Mouse (Mus musculus): ENCODE measurements around the gene Gm26661. TPM values are rescaled to one million over a fixed set of nuclear protein-coding genes. Genes with fewer than 3 reads are reported as not detected.
A peak's percentile ranks its signal among the peaks of the same experiment; 100 is the strongest.

Gene Gm26661
- polyA plus RNA-seq, 1 experiment from 2014 or later: not detected

DNA sequence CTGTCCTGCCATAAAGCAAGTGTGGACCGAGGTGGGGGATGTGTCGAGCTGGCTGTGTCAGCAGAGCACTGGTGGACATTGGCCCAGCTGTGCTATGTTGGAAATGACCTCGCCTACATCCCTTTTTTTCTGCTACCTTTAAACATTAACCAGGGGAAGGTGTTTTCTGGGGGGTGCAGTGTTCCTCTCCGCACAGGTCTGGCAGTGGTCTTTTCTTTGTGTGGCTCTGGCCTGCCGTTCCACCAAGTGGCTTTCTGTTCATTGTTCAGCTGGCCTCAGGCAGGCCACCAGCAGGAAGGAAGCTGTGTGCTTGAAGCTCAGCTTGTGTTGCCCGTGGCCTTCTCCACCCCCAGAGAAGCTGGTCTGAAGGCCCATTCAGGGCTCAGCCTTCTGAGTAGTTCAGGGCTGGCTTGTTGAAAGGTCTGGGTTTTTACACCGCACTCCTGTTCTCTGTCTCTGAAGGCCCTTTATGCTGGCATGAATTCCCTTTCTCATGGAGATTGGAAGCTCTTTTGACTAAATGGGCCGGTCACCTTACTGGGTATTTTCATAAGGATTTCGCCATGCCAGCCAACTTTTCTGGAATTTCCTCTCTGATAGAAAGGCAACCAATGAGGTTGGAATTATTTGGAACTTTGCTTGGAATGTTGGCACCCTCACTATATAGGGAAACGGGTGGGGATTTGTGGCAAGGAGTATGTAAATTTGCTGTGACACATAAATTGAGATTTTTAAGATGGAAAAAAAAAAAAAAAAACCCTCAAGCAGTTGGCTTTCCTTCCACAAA is 35.0 kb downstream of the Gm26661 start:
- Histone ChIP-seq H3K27ac (ENCODE audit: low read depth, low read length) (peak overlapping the region; percentile 88), H3K36me3 (ENCODE audit: control insufficient read depth, insufficient read depth, low read length) (no peaks in the 10 kb centered on the region), H3K9ac (ENCODE audit: low read length) (peak overlapping the region; percentile 32), H3K4me1 (replicated peaks; ENCODE audit: control insufficient read depth, insufficient read depth, low read length) (peaks cover 11% of the 10 kb centered on the region), H3K4me2 (ENCODE audit: low read depth, low read length, severe bottlenecking) (peak overlapping the region; percentile 21; the same call in 1 of the 2 replicates), H3K4me3 (ENCODE audit: low read depth, low read length) (no peak overlapping the region), H3K27me3 (ENCODE audit: control insufficient read depth, insufficient read depth, low read length) (no peaks in the 10 kb centered on the region), H3K9me3 (ENCODE audit: control insufficient read depth, low read length) (no peaks in the 10 kb centered on the region)
- DNase-seq (ENCODE audit: low spot score): no peak
- 30% methylated on average over 10 of the region's 10 CpGs for WGBS
- peak; percentile 63 for ATAC-seq (replicated peaks; ENCODE audit: low FRiP score)

DNA sequence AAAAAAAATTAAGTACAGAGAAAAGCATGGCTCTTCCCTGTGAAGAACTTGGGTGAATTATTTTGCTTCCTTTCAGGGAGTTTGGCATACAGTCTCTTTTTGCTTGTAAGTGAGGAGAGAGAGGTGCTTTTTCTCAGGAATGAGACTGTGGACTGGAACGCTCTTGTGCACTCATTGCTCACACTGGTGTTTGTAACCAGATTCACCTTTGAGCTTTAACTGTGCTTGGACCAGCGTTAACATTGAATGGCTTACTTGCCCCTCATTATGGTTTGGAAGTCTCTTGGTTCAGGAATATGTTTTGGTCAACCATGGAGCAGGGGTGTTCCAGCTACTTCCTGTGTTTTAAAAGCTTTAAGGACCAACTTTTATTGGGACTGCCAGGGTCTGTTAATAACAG is 37.8 kb downstream of the Gm26661 start:
- Histone ChIP-seq H3K27me3 (ENCODE audit: control insufficient read depth, insufficient read depth, low read length) (no peaks in the 10 kb centered on the region), H3K27ac (ENCODE audit: low read depth, low read length) (no peak overlapping the region), H3K36me3 (ENCODE audit: control insufficient read depth, insufficient read depth, low read length) (no peaks in the 10 kb centered on the region), H3K4me2 (ENCODE audit: low read depth, low read length, severe bottlenecking) (no peak overlapping the region), H3K4me3 (ENCODE audit: low read depth, low read length) (no peak overlapping the region), H3K9me3 (ENCODE audit: control insufficient read depth, low read length) (no peaks in the 10 kb centered on the region), H3K4me1 (replicated peaks; ENCODE audit: control insufficient read depth, insufficient read depth, low read length) (peaks cover 8% of the 10 kb centered on the region), H3K9ac (ENCODE audit: low read length) (no peak overlapping the region)
- 90% methylated on average over 2 of the region's 2 CpGs for WGBS
- no peak for DNase-seq (ENCODE audit: low spot score)
- ATAC-seq (replicated peaks; ENCODE audit: low FRiP score): no peak

DNA sequence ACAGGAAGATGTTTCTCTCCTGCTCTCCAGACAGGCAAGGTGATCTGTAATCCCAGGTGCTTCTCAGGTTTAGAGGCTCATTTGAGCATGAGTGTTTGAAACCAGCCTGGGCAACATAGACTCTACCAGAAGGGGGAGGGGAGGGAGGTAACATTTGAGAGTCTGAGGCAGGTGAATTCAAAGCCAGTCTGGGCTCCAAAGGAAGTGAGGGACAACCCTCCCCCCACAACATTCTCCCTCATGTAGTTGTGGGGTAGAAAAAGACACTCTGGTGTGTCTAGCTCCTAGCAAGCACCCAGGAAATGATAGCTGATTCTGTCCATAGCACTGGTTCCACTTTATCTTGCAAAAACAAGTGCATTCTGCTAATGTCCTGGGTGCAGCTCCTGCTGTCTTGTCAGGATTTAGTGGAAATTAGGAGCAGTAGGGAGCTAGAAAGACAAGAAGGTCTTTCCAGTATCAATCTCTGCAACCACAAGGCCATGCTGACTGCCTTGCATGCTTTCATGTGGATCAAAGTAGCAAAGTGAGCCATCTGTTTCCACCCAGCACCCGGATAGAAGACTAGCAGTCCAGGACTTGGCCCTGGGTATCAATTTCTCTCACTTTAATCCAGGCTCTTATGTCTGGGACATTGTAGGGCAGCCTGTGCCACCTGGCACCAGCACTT is 40.5 kb downstream of the Gm26661 start:
- H3K9ac ChIP-seq (ENCODE audit: low read length): no peak overlapping the region
- H3K27me3 ChIP-seq (ENCODE audit: control insufficient read depth, insufficient read depth, low read length): no peaks in the 10 kb centered on the region
- peaks cover 1% of the 10 kb centered on the region; the same call in 1 of the 2 replicates for H3K4me1 ChIP-seq (replicated peaks; ENCODE audit: control insufficient read depth, insufficient read depth, low read length)
- no peaks in the 10 kb centered on the region for H3K36me3 ChIP-seq (ENCODE audit: control insufficient read depth, insufficient read depth, low read length)
- H3K27ac ChIP-seq (ENCODE audit: low read depth, low read length): no peak overlapping the region
- H3K4me2 ChIP-seq (ENCODE audit: low read depth, low read length, severe bottlenecking): no peak overlapping the region
- 75% methylated on average over 1 of the region's 1 CpGs for WGBS
- no peak for ATAC-seq (replicated peaks; ENCODE audit: low FRiP score)
- H3K4me3 ChIP-seq (ENCODE audit: low read depth, low read length): no peak overlapping the region
- DNase-seq (ENCODE audit: low spot score): no peak
- H3K9me3 ChIP-seq (ENCODE audit: control insufficient read depth, low read length): no peaks in the 10 kb centered on the region

DNA sequence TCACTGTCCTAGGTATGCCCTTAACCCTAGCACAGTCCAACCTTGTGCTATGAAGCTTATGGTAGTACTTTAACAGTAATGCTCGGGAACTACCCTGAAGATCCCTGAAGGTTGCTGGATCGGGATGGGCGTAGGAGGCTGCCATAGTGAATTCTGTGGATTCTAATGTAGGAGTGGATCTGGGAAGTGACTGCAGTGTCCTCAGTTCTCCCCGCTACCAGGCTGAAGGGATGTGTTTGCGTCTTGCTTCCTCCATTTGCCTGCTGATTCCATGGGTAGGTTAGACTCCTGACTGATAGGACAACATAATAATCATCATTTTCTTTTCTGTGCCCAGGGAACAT is 41.0 kb downstream of the Gm26661 start:
- 96% methylated on average over 5 of the region's 5 CpGs for WGBS
- H3K27me3 ChIP-seq (ENCODE audit: control insufficient read depth, insufficient read depth, low read length): no peaks in the 10 kb centered on the region
- ATAC-seq (replicated peaks; ENCODE audit: low FRiP score): no peak
- DNase-seq (ENCODE audit: low spot score): no peak
- H3K4me3 ChIP-seq (ENCODE audit: low read depth, low read length): no peak overlapping the region
- no peaks in the 10 kb centered on the region for H3K36me3 ChIP-seq (ENCODE audit: control insufficient read depth, insufficient read depth, low read length)
- H3K4me2 ChIP-seq (ENCODE audit: low read depth, low read length, severe bottlenecking): no peak overlapping the region
- H3K9me3 ChIP-seq (ENCODE audit: control insufficient read depth, low read length): no peaks in the 10 kb centered on the region
- 0 out of 2 replicates have a peak, but pooled peaks cover 1% of the 10 kb centered on the region for H3K4me1 ChIP-seq (replicated peaks; ENCODE audit: control insufficient read depth, insufficient read depth, low read length)
- H3K9ac ChIP-seq (ENCODE audit: low read length): no peak overlapping the region
- H3K27ac ChIP-seq (ENCODE audit: low read depth, low read length): no peak overlapping the region

DNA sequence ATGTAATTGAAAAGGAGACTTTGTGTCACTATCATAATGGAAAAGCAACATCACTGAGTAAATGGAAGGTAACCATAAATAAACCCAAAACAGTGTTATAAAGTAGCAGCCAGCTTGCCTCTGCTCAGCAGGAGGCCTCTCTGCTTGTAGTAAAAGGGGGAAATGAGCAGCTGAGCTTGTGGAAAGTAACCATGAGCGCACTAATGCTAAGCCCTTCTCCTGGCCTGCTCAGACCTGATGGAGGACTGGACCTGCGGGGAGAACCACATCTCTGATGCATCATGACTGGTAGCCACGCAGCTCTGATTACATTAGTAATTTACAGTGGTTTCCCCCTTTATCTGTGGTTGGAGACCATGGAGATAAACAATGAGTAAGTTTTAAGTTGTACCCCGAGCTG is 42.1 kb downstream of the Gm26661 start:
- 79% methylated on average over 4 of the region's 4 CpGs for WGBS
- Histone ChIP-seq H3K4me1 (replicated peaks; ENCODE audit: control insufficient read depth, insufficient read depth, low read length) (0 out of 2 replicates have a peak, but pooled peaks cover 1% of the 10 kb centered on the region), H3K9ac (ENCODE audit: low read length) (no peak overlapping the region), H3K9me3 (ENCODE audit: control insufficient read depth, low read length) (no peaks in the 10 kb centered on the region), H3K4me3 (ENCODE audit: low read depth, low read length) (no peak overlapping the region), H3K27ac (ENCODE audit: low read depth, low read length) (no peak overlapping the region), H3K36me3 (ENCODE audit: control insufficient read depth, insufficient read depth, low read length) (no peaks in the 10 kb centered on the region), H3K27me3 (ENCODE audit: control insufficient read depth, insufficient read depth, low read length) (no peaks in the 10 kb centered on the region), H3K4me2 (ENCODE audit: low read depth, low read length, severe bottlenecking) (no peak overlapping the region)
- ATAC-seq (replicated peaks; ENCODE audit: low FRiP score) (no peak), DNase-seq (ENCODE audit: low spot score) (no peak)

DNA sequence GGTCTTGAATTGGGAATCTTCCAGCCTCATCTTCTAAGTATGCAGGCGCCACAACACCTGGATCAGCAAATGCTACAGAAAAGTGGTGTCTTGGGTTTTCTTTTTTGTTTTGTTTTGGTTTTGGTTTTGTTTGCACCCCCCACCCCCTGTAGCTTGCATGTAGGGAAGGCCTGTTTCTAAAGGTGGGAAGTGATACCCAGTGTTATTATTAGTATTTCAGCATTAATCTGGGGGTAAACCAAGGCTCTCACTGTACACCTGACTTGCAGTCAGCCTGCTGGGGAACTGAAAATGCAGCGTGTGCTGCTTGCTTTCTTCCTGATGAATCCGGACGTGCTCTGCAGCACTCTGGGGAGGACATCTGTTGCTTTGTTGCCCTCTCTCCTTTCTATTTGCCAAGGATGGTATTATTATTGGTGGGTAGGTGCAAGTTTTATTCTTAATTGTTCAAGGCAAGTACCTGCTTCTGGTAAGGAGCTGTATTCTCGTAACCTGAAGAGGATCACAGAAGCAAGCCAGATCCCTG is 47.2 kb downstream of the Gm26661 start:
- Histone ChIP-seq H3K4me2 (ENCODE audit: low read depth, low read length, severe bottlenecking) (no peak overlapping the region), H3K36me3 (ENCODE audit: control insufficient read depth, insufficient read depth, low read length) (no peaks in the 10 kb centered on the region), H3K9ac (ENCODE audit: low read length) (no peak overlapping the region), H3K27me3 (ENCODE audit: control insufficient read depth, insufficient read depth, low read length) (no peaks in the 10 kb centered on the region), H3K27ac (ENCODE audit: low read depth, low read length) (no peak overlapping the region), H3K9me3 (ENCODE audit: control insufficient read depth, low read length) (no peaks in the 10 kb centered on the region), H3K4me1 (replicated peaks; ENCODE audit: control insufficient read depth, insufficient read depth, low read length) (peaks cover 11% of the 10 kb centered on the region; the same call in 1 of the 2 replicates), H3K4me3 (ENCODE audit: low read depth, low read length) (no peak overlapping the region)
- DNase-seq (ENCODE audit: low spot score): no peak
- no peak for ATAC-seq (replicated peaks; ENCODE audit: low FRiP score)
- 85% methylated on average over 5 of the region's 5 CpGs for whole genome bisulfite sequencing

DNA sequence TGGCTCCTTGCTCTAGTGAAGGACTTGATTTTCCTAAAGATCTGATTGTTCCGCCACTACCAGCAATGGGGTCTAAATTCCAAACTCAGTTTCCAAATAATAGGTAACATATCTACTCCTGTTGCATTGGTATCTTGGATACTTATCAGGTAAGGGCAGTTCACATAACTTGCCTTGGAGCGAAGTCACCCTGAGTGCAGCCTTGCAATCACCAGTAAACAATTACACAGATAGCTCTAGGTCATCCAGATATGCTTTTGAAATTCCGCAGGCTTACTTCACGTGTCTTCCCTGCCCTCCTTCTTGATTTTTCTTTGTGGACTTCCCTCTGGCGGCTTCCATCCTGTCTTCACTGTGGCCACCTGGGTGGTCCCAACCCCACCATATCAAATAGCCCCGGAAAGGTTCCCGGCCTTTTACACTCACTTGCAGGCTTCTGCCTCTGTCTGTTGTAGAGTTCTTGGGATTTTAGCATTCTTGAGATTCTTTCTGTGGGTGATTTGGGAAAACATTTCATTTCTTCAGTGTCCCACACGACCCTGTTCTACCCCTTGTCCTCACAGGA is 48.6 kb downstream of the Gm26661 start:
- DNase-seq (ENCODE audit: low spot score): no peak
- no peak for ATAC-seq (replicated peaks; ENCODE audit: low FRiP score)
- Histone ChIP-seq H3K9ac (ENCODE audit: low read length) (no peak overlapping the region), H3K27me3 (ENCODE audit: control insufficient read depth, insufficient read depth, low read length) (no peaks in the 10 kb centered on the region), H3K4me2 (ENCODE audit: low read depth, low read length, severe bottlenecking) (no peak overlapping the region), H3K27ac (ENCODE audit: low read depth, low read length) (no peak overlapping the region), H3K4me3 (ENCODE audit: low read depth, low read length) (no peak overlapping the region), H3K4me1 (replicated peaks; ENCODE audit: control insufficient read depth, insufficient read depth, low read length) (peaks cover 9% of the 10 kb centered on the region; the same call in 1 of the 2 replicates), H3K36me3 (ENCODE audit: control insufficient read depth, insufficient read depth, low read length) (no peaks in the 10 kb centered on the region), H3K9me3 (ENCODE audit: control insufficient read depth, low read length) (no peaks in the 10 kb centered on the region)
- 56% methylated on average over 8 of the region's 8 CpGs for WGBS
